Mouse (Mus musculus) ZHBTc4 (cell line): ENCODE data around the gene Ahnak2.
A peak's percentile ranks its signal among the peaks of the same experiment; 100 is the strongest.

Source experiments
- DNase-seq: peaks from one replicate; pipeline ENCODE4 v3.0.0-alpha.2; 2011; ENCODE audit warnings: low read depth, low spot score

The Ahnak2 gene

GRCm38 (mm10) chr12:112796551-112797510 is 5.6 kb downstream of the Ahnak2 start:
- no peak for DNase-seq

- DNase-seq = peak; percentile 81
Measured at GRCm38 (mm10) chr12:112795466-112796104, 6.9 kb downstream of the Ahnak2 start.

- DNase-seq = no peak
Measured at GRCm38 (mm10) chr12:112794998-112795397, 7.5 kb downstream of the Ahnak2 start.

- DNase-seq = no peak
Measured at GRCm38 (mm10) chr12:112794356-112794816, 8.1 kb downstream of the Ahnak2 start.

- DNase-seq = peak; percentile 86
Measured at GRCm38 (mm10) chr12:112793601-112794355, 8.7 kb downstream of the Ahnak2 start.

GRCm38 (mm10) chr12:112791026-112791425 is 11.4 kb downstream of the Ahnak2 start:
- DNase-seq = no peak

- DNase-seq = no peak
Measured at GRCm38 (mm10) chr12:112774481-112774880, 28.0 kb downstream of the Ahnak2 start.

- no peak for DNase-seq
Measured at GRCm38 (mm10) chr12:112774026-112774425, 28.4 kb downstream of the Ahnak2 start.

GRCm38 (mm10) chr12:112773366-112773765 is 29.1 kb downstream of the Ahnak2 start:
- DNase-seq = no peak

GRCm38 (mm10) chr12:112772306-112772705 is 30.2 kb downstream of the Ahnak2 start:
- DNase-seq = no peak

GRCm38 (mm10) chr12:112770396-112770795 is 32.1 kb downstream of the Ahnak2 start:
- DNase-seq = no peak

- no peak for DNase-seq
Measured at GRCm38 (mm10) chr12:112769751-112770150, 32.7 kb downstream of the Ahnak2 start.

GRCm38 (mm10) chr12:112769031-112769430 is 33.4 kb downstream of the Ahnak2 start:
- DNase-seq = peak; percentile 71

GRCm38 (mm10) chr12:112768166-112768565 is 34.3 kb downstream of the Ahnak2 start:
- no peak for DNase-seq

GRCm38 (mm10) chr12:112767036-112767890 is 35.2 kb downstream of the Ahnak2 start:
- no peak for DNase-seq

GRCm38 (mm10) chr12:112766586-112766985 is 35.9 kb downstream of the Ahnak2 start:
- no peak for DNase-seq

- no peak for DNase-seq
Measured at GRCm38 (mm10) chr12:112764991-112765390, 37.5 kb downstream of the Ahnak2 start.

- no peak for DNase-seq
Measured at GRCm38 (mm10) chr12:112764141-112764540, 38.3 kb downstream of the Ahnak2 start.

GRCm38 (mm10) chr12:112763176-112763575 is 39.3 kb downstream of the Ahnak2 start:
- DNase-seq = no peak

- no peak for DNase-seq
Measured at GRCm38 (mm10) chr12:112762018-112762417, 40.4 kb downstream of the Ahnak2 start.

- DNase-seq = no peak
Measured at GRCm38 (mm10) chr12:112761411-112761810, 41.0 kb downstream of the Ahnak2 start.
